Mouse (Mus musculus) left cerebral cortex, adult 8-10 months (tissue): ENCODE data around the gene Ppm1h. TPM values are rescaled to one million over a fixed set of nuclear protein-coding genes. Genes with fewer than 3 reads are reported as not detected.

Source experiments
- DNase-seq, 2 experiments: peaks; one replicate each; pipeline ENCODE4 v3.0.0; 2022; ENCODE audit warnings: low spot score in 2 of 2
- microRNA-seq, 2 experiments: library from miRNA; unstranded; fragments of <30 nt; microRNA quantifications; one replicate each; pipeline ENCODE4 v1.2.0; 2022
- total RNA-seq, 4 experiments: library from RNA; stranded (reverse); gene quantifications; 2 replicates each; pipeline ENCODE4 v1.2.4; 2022

The Ppm1h gene
- total RNA-seq, 4 experiments from 2014 or later: 68.4 to 83.9 (median 75.3) TPM

GRCm38 (mm10) chr10:122991053-122991452, 312.5 kb downstream of the Ppm1h start:
- DNase-seq: peak in 1 of 2 experiments; percentile 56

GRCm38 (mm10) chr10:122991648-122992047, 313.1 kb downstream of the Ppm1h start:
- no peak for DNase-seq

- no peak for DNase-seq
Observed at GRCm38 (mm10) chr10:122994402-122995107, 316.0 kb downstream of the Ppm1h start.

Small RNA genes within 50 kb of the gene (microRNA-seq; reads per million reads assigned to microRNA genes)
- gene Mir6412: 0 reads per million in 2 experiments
- gene Mir8104: 0.42 to 0.66 reads per million in 2 experiments
- gene Mirlet7i: 52,961 to 69,722 reads per million in 2 experiments

Other genes starting within 250 kb of the Ppm1h start
- under 1 TPM; 0.43 to 0.65 (median 0.63) TPM for gene Avpr1a, start 230.3 kb upstream of the Ppm1h start, total RNA-seq